Mouse (Mus musculus) limb, embryonic 14.5 days (tissue): ENCODE measurements at regions not wholly inside any gene's neighbourhood (a gene's known extent, or its start where the extent isn't known, plus 50 kb on each side); places are given as distances from the start of the nearest gene placed in this dataset.

Experiments used
- ATAC-seq: fragments of 200-750 bp; cut with Nextera tagmentation; 2 replicates; pipeline ENCODE4 v1.8.0; 2017; ENCODE audit warnings: low read depth, moderate number of reproducible peaks, moderate TSS enrichment; ENCODE audit not compliant: low FRiP score
- DNase-seq: peaks from one replicate; pipeline ENCODE4 v3.0.0-alpha.2; 2015; ENCODE audit warnings: low spot score
- H3K27ac ChIP-seq: fragments of 300-500 bp; sonication (generic); replicated peaks from 2 replicates; pipeline ENCODE4 v1.5.1; 2014; ENCODE audit warnings: low read depth, mild to moderate bottlenecking, low read length, moderate library complexity, mixed read lengths
- H3K27me3 ChIP-seq: fragments of 300-500 bp; sonication (generic); 2 replicates; pipeline ENCODE4 v1.6.1; 2014; ENCODE audit warnings: low read length, mixed read lengths; ENCODE audit not compliant: control insufficient read depth, insufficient read depth
- H3K36me3 ChIP-seq: fragments of 300-500 bp; sonication (generic); 2 replicates; pipeline ENCODE4 v1.6.1; 2014; ENCODE audit warnings: mild to moderate bottlenecking, low read length, moderate library complexity, mixed read lengths; ENCODE audit not compliant: control insufficient read depth, insufficient read depth
- H3K4me1 ChIP-seq: fragments of 300-500 bp; sonication (generic); 2 replicates; pipeline ENCODE4 v1.6.1; 2014; ENCODE audit warnings: antibody characterized with exemption, low read length, mixed read lengths; ENCODE audit not compliant: control insufficient read depth, insufficient read depth
- H3K4me2 ChIP-seq: fragments of 300-500 bp; sonication (generic); replicated peaks from 2 replicates; pipeline ENCODE4 v1.6.1; 2014; ENCODE audit warnings: low read depth, mild to moderate bottlenecking, low read length, moderate library complexity; ENCODE audit not compliant: severe bottlenecking
- H3K4me3 ChIP-seq: fragments of 300-500 bp; sonication (generic); replicated peaks from 2 replicates; pipeline ENCODE4 v1.5.1; 2014; ENCODE audit warnings: low read length
- H3K9ac ChIP-seq: fragments of 300-500 bp; sonication (generic); 2 replicates; pipeline ENCODE4 v1.6.1; 2014; ENCODE audit warnings: mild to moderate bottlenecking, low read depth, low read length, moderate library complexity; ENCODE audit not compliant: severe bottlenecking
- H3K9me3 ChIP-seq: fragments of 300-500 bp; sonication (generic); 2 replicates; pipeline ENCODE4 v1.6.1; 2016; ENCODE audit warnings: low read length; ENCODE audit not compliant: control insufficient read depth
- POLR2A ChIP-seq: fragments of 200-500 bp; IDR thresholded peaks from 2 replicates; pipeline ENCODE4 v1.8.0; 2012; ENCODE audit warnings: inconsistent platforms, mild to moderate bottlenecking, moderate library complexity, borderline replicate concordance; ENCODE audit not compliant: insufficient read depth, insufficient read length; ENCODE audit errors: extremely low read depth
- WGBS: fragments of 180-500 bp; shearing (Covaris S2); extraction: QIAGEN DNeasy Blood & Tissue Kit; methylation state at CpG from one replicate; pipeline ENCODE4 v1.1.7; 2014; 5-methylcytosine and 5-hydroxymethylcytosine counted together

GRCm38 (mm10) chr15:13350321-13350720 lies 176.8 kb upstream of the Cdh6 start:
- WGBS = 77% methylated on average over 3 of the region's 3 CpGs
- DNase-seq = no peak

GRCm38 (mm10) chr15:13336392-13336791 lies 162.9 kb upstream of the Cdh6 start:
- ATAC-seq (no peak), DNase-seq (no peak)
- no peak overlapping the region for H3K4me2 ChIP-seq
- H3K36me3 ChIP-seq = no peaks in the 10 kb centered on the region
- H3K4me3 ChIP-seq = no peak overlapping the region
- WGBS = 93% methylated on average over 1 of the region's 1 CpGs
- no peaks in the 10 kb centered on the region for H3K9me3 ChIP-seq
- no peak overlapping the region for H3K27ac ChIP-seq
- H3K9ac ChIP-seq = no peak overlapping the region
- H3K27me3 ChIP-seq = no peaks in the 10 kb centered on the region
- no peak for TF ChIP-seq POLR2A
- H3K4me1 ChIP-seq = no peaks in the 10 kb centered on the region

More at GRCm38 (mm10) chr15:13350321-13350720, 176.8 kb upstream of the Cdh6 start:
- Histone ChIP-seq H3K36me3 (no peaks in the 10 kb centered on the region), H3K4me2 (no peak overlapping the region), H3K27me3 (no peaks in the 10 kb centered on the region), H3K4me3 (no peak overlapping the region), H3K27ac (no peak overlapping the region), H3K9me3 (no peaks in the 10 kb centered on the region), H3K4me1 (no peaks in the 10 kb centered on the region), H3K9ac (no peak overlapping the region)
- TF ChIP-seq POLR2A = no peak
- no peak for ATAC-seq

DNA sequence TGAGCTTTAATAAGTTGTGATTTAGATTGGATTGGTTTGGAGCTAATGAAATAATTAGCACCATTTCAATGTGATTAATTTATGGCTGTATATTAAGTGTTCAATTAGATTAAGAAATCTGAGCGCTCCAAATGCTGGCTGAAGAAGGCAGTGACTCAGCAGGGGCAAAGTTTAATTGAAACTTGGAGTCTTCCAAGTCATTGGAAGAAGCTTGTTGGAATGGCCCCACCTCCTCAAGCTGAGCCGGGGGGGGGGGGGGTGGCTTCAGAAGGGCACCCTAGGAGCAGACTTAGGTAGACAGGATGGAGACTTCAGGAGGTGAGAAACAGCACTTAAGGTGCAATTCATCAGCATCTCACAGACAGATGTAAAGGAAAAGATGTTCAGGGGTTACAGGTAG lies 151.0 kb upstream of the Cdh6 start:
- Histone ChIP-seq H3K9me3 (no peaks in the 10 kb centered on the region), H3K4me2 (no peak overlapping the region), H3K4me1 (no peaks in the 10 kb centered on the region), H3K27ac (no peak overlapping the region), H3K27me3 (no peaks in the 10 kb centered on the region), H3K36me3 (no peaks in the 10 kb centered on the region), H3K9ac (no peak overlapping the region), H3K4me3 (no peak overlapping the region)
- ATAC-seq (no peak), DNase-seq (no peak)
- no peak for TF ChIP-seq POLR2A
- 24% methylated on average over 2 of the region's 2 CpGs for WGBS

DNA sequence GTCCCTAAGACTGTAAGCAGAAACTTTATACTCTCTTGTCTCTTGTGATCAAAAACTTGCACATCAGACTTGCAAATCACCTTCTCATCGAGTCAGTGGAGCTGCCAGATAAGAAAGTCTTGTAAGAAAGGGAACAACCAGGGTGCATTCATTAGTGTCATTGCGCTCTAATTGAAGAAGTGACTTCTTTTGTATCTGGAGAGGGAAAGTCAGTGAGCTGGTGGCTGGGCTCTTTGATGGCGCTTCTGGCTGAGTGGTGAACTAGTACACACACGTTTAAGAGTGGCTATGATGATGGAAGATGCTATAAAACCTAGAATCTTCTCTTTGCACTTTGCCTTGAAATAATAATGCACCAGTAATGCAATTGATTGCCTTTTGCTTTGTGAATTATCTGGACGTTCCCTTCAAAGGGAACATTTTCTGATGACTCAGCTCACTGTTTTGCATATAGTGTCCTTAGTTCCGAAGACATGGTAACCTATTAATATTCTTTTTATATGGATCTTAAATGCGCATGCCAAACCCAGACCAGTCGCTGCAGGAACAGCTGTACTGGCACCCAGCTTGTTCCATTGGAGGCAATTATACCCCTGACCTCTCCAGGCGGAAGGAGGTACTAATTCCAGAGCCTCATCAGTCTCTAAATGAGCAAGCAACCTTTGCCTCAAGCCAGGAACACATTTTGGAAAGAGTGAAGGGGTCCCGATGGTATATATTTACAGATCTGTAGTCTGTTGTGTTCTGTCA lies 147.3 kb upstream of the Cdh6 start:
- TF ChIP-seq POLR2A = no peak
- Histone ChIP-seq H3K4me2 (no peak overlapping the region), H3K27me3 (no peaks in the 10 kb centered on the region), H3K4me1 (no peaks in the 10 kb centered on the region), H3K9me3 (no peaks in the 10 kb centered on the region), H3K9ac (no peak overlapping the region), H3K36me3 (no peaks in the 10 kb centered on the region), H3K4me3 (no peak overlapping the region), H3K27ac (no peak overlapping the region)
- ATAC-seq = no peak
- 41% methylated on average over 10 of the region's 10 CpGs for WGBS
- no peak for DNase-seq

DNA sequence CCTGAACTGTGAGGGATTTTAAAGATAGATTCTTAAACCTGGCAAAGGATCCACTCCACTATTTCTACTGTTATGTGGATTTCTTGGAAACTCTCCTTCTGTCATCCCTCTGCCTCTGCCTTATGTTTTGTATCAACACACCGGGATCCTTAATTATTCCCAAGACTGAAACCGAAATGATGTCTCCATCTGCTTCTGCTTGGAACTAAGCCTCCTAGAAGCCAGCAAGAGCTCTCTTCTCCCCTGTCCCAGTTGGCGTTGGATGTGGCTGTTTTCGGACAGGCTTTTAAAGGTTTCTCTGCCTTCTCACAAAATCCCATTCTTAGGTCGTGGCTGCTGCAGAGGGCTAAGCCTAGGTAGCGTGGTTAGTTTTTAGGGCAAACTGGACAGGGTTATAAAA lies 131.1 kb upstream of the Cdh6 start:
- H3K36me3 ChIP-seq = no peaks in the 10 kb centered on the region
- no peak overlapping the region for H3K9ac ChIP-seq
- no peak overlapping the region for H3K27ac ChIP-seq
- H3K4me2 ChIP-seq = no peak overlapping the region
- DNase-seq (no peak), ATAC-seq (no peak)
- H3K4me3 ChIP-seq = no peak overlapping the region
- no peak for TF ChIP-seq POLR2A
- no peaks in the 10 kb centered on the region for H3K27me3 ChIP-seq
- no peaks in the 10 kb centered on the region for H3K4me1 ChIP-seq
- H3K9me3 ChIP-seq = no peaks in the 10 kb centered on the region
- WGBS = 33% methylated on average over 6 of the region's 6 CpGs
